Mouse (Mus musculus) bone marrow, adult 2 months (tissue): ENCODE measurements around the gene Zc3hav1l.

Source experiments
- CTCF ChIP-seq: fragments of 200-500 bp; IDR thresholded peaks from 2 replicates; pipeline ENCODE4 v1.5.1; 2011; ENCODE audit warnings: low read length, control low read depth; ENCODE audit not compliant: control insufficient read depth, insufficient read depth
- POLR2A ChIP-seq: fragments of 200-500 bp; IDR thresholded peaks from 2 replicates; pipeline ENCODE4 v1.6.1; 2011; ENCODE audit warnings: low read depth, mild to moderate bottlenecking, control low read depth, low read length, borderline replicate concordance; ENCODE audit not compliant: control insufficient read depth

GRCm38 (mm10) chr6:38242833-38243232 lies 56.2 kb downstream of the Zc3hav1l start:
- TF ChIP-seq POLR2A, result no peak
- no peak for TF ChIP-seq CTCF
